Comparison of ENCODE assay signal across 24 mouse cellular contexts in the genomic region with DNA sequence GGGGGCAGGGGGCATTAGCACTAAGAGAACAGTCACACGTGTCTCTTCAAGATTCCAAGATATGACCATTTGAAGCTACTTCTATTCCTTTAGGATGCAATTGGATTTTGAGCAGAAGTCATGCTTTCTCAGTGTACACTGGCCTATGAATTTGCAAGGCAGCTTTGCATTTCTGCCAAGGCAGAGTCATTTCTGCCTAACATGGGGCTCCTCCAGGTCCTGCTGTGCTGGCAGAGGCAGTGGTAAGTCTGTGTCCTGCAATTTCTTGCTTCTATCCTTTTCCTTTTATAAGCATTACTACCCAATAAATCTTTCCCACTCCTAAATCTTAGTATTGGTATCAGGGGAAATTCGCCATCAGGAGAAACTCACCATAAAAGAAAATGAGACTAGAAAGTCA. TPM values are rescaled to one million over a fixed set of nuclear protein-coding genes. Genes with fewer than 3 reads are reported as not detected.
"Had no signal": no experiment of that assay in that cellular context is flagged by ENCODE, and none has a peak within 500 bp of the region (broad histone marks: within the 10 kb centered on the region; RNA-seq: fewer than 3 reads in every experiment).

No protein-coding gene starts in this region.

- H3K4me3 ChIP-seq: limb, embryonic 15.5 days; midbrain, embryonic 12.5 days; midbrain, embryonic 15.5 days; neural tube, embryonic 12.5 days; neural tube, embryonic 15.5 days; stomach, embryonic 15.5 days had no signal

- H3K27ac ChIP-seq: limb, embryonic 15.5 days; liver, embryonic 14.5 days; macrophage; midbrain, embryonic 12.5 days; midbrain, embryonic 15.5 days; neural tube, embryonic 12.5 days; neural tube, embryonic 15.5 days; stomach, embryonic 15.5 days had no signal

- H3K4me1 ChIP-seq: limb, embryonic 15.5 days; midbrain, embryonic 12.5 days; midbrain, embryonic 15.5 days; neural tube, embryonic 12.5 days; neural tube, embryonic 15.5 days; stomach, embryonic 15.5 days had no signal

- H3K27me3 ChIP-seq: limb, embryonic 15.5 days; midbrain, embryonic 12.5 days; midbrain, embryonic 15.5 days; neural tube, embryonic 12.5 days; neural tube, embryonic 15.5 days; stomach, embryonic 15.5 days had no signal

- H3K4me2 ChIP-seq: limb, embryonic 15.5 days; liver, embryonic 11.5 days; lung, embryonic 14.5 days; midbrain, embryonic 12.5 days; midbrain, embryonic 15.5 days; neural tube, embryonic 12.5 days; neural tube, embryonic 15.5 days; stomach, embryonic 15.5 days had no signal

- H3K36me3 ChIP-seq: limb, embryonic 15.5 days; midbrain, embryonic 12.5 days; midbrain, embryonic 15.5 days; neural tube, embryonic 12.5 days; neural tube, embryonic 15.5 days; stomach, embryonic 15.5 days had no signal

- H3K9me3 ChIP-seq: limb, embryonic 15.5 days; midbrain, embryonic 12.5 days; midbrain, embryonic 15.5 days; neural tube, embryonic 12.5 days; neural tube, embryonic 15.5 days; stomach, embryonic 15.5 days had no signal

- DNase-seq: kidney, adult 9 months; kidney, postnatal 25 days; layer of hippocampus, postnatal 36 days; liver, postnatal 0 days; lung, embryonic 14.5 days; right cerebral cortex, adult 18-20 months; right cerebral cortex, postnatal 14 days; right cerebral cortex, postnatal 4 days; thymus, postnatal 25 days had no signal

- H3K9ac ChIP-seq: limb, embryonic 15.5 days; liver, embryonic 14.5 days; liver, postnatal 0 days; lung, embryonic 14.5 days; midbrain, embryonic 12.5 days; midbrain, embryonic 15.5 days; neural tube, embryonic 12.5 days; neural tube, embryonic 15.5 days; stomach, embryonic 15.5 days had no signal

- ATAC-seq: intestine, postnatal 0 days; liver, postnatal 0 days; lung, postnatal 0 days; midbrain, embryonic 15.5 days had no signal

RNA-seq across cellular contexts. Expression of a gene that starts 56.0 kb away (rescaled TPM):
- total RNA-seq: layer of hippocampus, adult 8-10 months; layer of hippocampus, postnatal 36 days; left cerebral cortex, adult 8-10 months; megakaryocyte, adult 5-6 weeks had no signal
- polyA plus RNA-seq: intestine, postnatal 0 days; limb, embryonic 11.5 days; liver, embryonic 14.5 days; liver, postnatal 0 days; lung, embryonic 14.5 days; lung, postnatal 0 days; macrophage; midbrain, embryonic 12.5 days; midbrain, embryonic 15.5 days; neural tube, embryonic 12.5 days; stomach, embryonic 15.5 days had no signal
